Mouse (Mus musculus): ENCODE results near the gene Dhrs4. TPM values are rescaled to one million over a fixed set of nuclear protein-coding genes. Genes with fewer than 3 reads are reported as not detected.

Gene Dhrs4
- 9.0 and 11.6 TPM in 2 replicates for polyA plus RNA-seq (2012)

GRCm38 (mm10) chr14:55478651-55479599 is at the start of gene Dhrs4:
TSS of gene Dhrs4 (plus strand) at chr14:55478758.
- no peaks in the 10 kb centered on the region for H3K9me3 ChIP-seq (ENCODE audit: control insufficient read depth, low read length)
- peaks cover 39% of the 10 kb centered on the region for H3K4me1 ChIP-seq (ENCODE audit: control insufficient read depth)
- H3K27me3 ChIP-seq (ENCODE audit: control insufficient read depth), result no peaks in the 10 kb centered on the region

GRCm38 (mm10) chr14:55430255-55430654 is 48.3 kb upstream of the Dhrs4 start:
- Histone ChIP-seq H3K27me3 (ENCODE audit: control insufficient read depth) (no peaks in the 10 kb centered on the region), H3K36me3 (ENCODE audit: control insufficient read depth) (no peaks in the 10 kb centered on the region), H3K4me1 (ENCODE audit: control insufficient read depth) (peaks cover 5% of the 10 kb centered on the region; the same call in 1 of the 2 replicates), H3K9me3 (ENCODE audit: control insufficient read depth, low read length) (no peaks in the 10 kb centered on the region), H3K4me3 (replicated peaks) (no peak overlapping the region)
- no peak for TF ChIP-seq GATA1 (IDR thresholded peaks at IDR 0.05; ENCODE audit: low read length)
- no peak for TF ChIP-seq TAL1 (IDR thresholded peaks at IDR 0.05; ENCODE audit: low read length)

More at GRCm38 (mm10) chr14:55478651-55479599, at the start of gene Dhrs4:
- peak within 1 kb of the TSS; percentile 83 for H3K4me3 ChIP-seq (replicated peaks)
- no peak for TF ChIP-seq GATA1 (IDR thresholded peaks at IDR 0.05; ENCODE audit: low read length)
- no peak for TF ChIP-seq TAL1 (IDR thresholded peaks at IDR 0.05; ENCODE audit: low read length)
- H3K36me3 ChIP-seq (ENCODE audit: control insufficient read depth), result peaks cover 15% of the 10 kb centered on the region

- no peaks in the 10 kb centered on the region for H3K9me3 ChIP-seq (ENCODE audit: control insufficient read depth, low read length)
- no peak overlapping the region for H3K4me3 ChIP-seq (replicated peaks)
- no peaks in the 10 kb centered on the region for H3K36me3 ChIP-seq (ENCODE audit: control insufficient read depth)
- H3K27me3 ChIP-seq (ENCODE audit: control insufficient read depth), result no peaks in the 10 kb centered on the region
- H3K4me1 ChIP-seq (ENCODE audit: control insufficient read depth), result peaks cover 5% of the 10 kb centered on the region; the same call in 1 of the 2 replicates
- TF ChIP-seq GATA1 (IDR thresholded peaks at IDR 0.05; ENCODE audit: low read length) (no peak), TAL1 (IDR thresholded peaks at IDR 0.05; ENCODE audit: low read length) (no peak)
Measured at GRCm38 (mm10) chr14:55433052-55433451, 45.5 kb upstream of the Dhrs4 start.

GRCm38 (mm10) chr14:55434825-55435224 is 43.7 kb upstream of the Dhrs4 start:
- H3K4me3 ChIP-seq (replicated peaks), result no peak overlapping the region
- no peak for TF ChIP-seq TAL1 (IDR thresholded peaks at IDR 0.05; ENCODE audit: low read length)
- no peak for TF ChIP-seq GATA1 (IDR thresholded peaks at IDR 0.05; ENCODE audit: low read length)
- H3K36me3 ChIP-seq (ENCODE audit: control insufficient read depth), result no peaks in the 10 kb centered on the region
- no peaks in the 10 kb centered on the region for H3K27me3 ChIP-seq (ENCODE audit: control insufficient read depth)
- no peaks in the 10 kb centered on the region for H3K9me3 ChIP-seq (ENCODE audit: control insufficient read depth, low read length)
- H3K4me1 ChIP-seq (ENCODE audit: control insufficient read depth), result peaks cover 5% of the 10 kb centered on the region; the same call in 1 of the 2 replicates

- Histone ChIP-seq H3K27me3 (ENCODE audit: control insufficient read depth) (no peaks in the 10 kb centered on the region), H3K4me1 (ENCODE audit: control insufficient read depth) (no peaks in the 10 kb centered on the region), H3K9me3 (ENCODE audit: control insufficient read depth, low read length) (no peaks in the 10 kb centered on the region), H3K36me3 (ENCODE audit: control insufficient read depth) (no peaks in the 10 kb centered on the region), H3K4me3 (replicated peaks) (no peak overlapping the region)
- TF ChIP-seq GATA1 (IDR thresholded peaks at IDR 0.05; ENCODE audit: low read length) (no peak), TAL1 (IDR thresholded peaks at IDR 0.05; ENCODE audit: low read length) (no peak)
Measured at GRCm38 (mm10) chr14:55437118-55437517, 41.4 kb upstream of the Dhrs4 start.

GRCm38 (mm10) chr14:55438193-55438784 is 40.3 kb upstream of the Dhrs4 start:
- no peaks in the 10 kb centered on the region for H3K9me3 ChIP-seq (ENCODE audit: control insufficient read depth, low read length)
- no peaks in the 10 kb centered on the region for H3K4me1 ChIP-seq (ENCODE audit: control insufficient read depth)
- no peaks in the 10 kb centered on the region for H3K36me3 ChIP-seq (ENCODE audit: control insufficient read depth)
- TF ChIP-seq TAL1 (IDR thresholded peaks at IDR 0.05; ENCODE audit: low read length) (no peak), GATA1 (IDR thresholded peaks at IDR 0.05; ENCODE audit: low read length) (no peak)
- no peak overlapping the region for H3K4me3 ChIP-seq (replicated peaks)
- no peaks in the 10 kb centered on the region for H3K27me3 ChIP-seq (ENCODE audit: control insufficient read depth)

GRCm38 (mm10) chr14:55457693-55458092 is 20.9 kb upstream of the Dhrs4 start:
- Histone ChIP-seq H3K9me3 (ENCODE audit: control insufficient read depth, low read length) (peaks cover 5% of the 10 kb centered on the region), H3K36me3 (ENCODE audit: control insufficient read depth) (no peaks in the 10 kb centered on the region), H3K4me3 (replicated peaks) (no peak overlapping the region), H3K4me1 (ENCODE audit: control insufficient read depth) (no peaks in the 10 kb centered on the region), H3K27me3 (ENCODE audit: control insufficient read depth) (peaks cover 11% of the 10 kb centered on the region)
- no peak for TF ChIP-seq TAL1 (IDR thresholded peaks at IDR 0.05; ENCODE audit: low read length)
- no peak for TF ChIP-seq GATA1 (IDR thresholded peaks at IDR 0.05; ENCODE audit: low read length)

- Histone ChIP-seq H3K4me1 (ENCODE audit: control insufficient read depth) (no peaks in the 10 kb centered on the region), H3K4me3 (replicated peaks) (no peak overlapping the region), H3K27me3 (ENCODE audit: control insufficient read depth) (peaks cover 11% of the 10 kb centered on the region), H3K36me3 (ENCODE audit: control insufficient read depth) (no peaks in the 10 kb centered on the region), H3K9me3 (ENCODE audit: control insufficient read depth, low read length) (peaks cover 5% of the 10 kb centered on the region)
- TF ChIP-seq TAL1 (IDR thresholded peaks at IDR 0.05; ENCODE audit: low read length) (no peak), GATA1 (IDR thresholded peaks at IDR 0.05; ENCODE audit: low read length) (no peak)
Measured at GRCm38 (mm10) chr14:55458273-55458672, 20.3 kb upstream of the Dhrs4 start.

- Histone ChIP-seq H3K4me3 (replicated peaks) (no peak overlapping the region), H3K4me1 (ENCODE audit: control insufficient read depth) (no peaks in the 10 kb centered on the region), H3K36me3 (ENCODE audit: control insufficient read depth) (no peaks in the 10 kb centered on the region), H3K27me3 (ENCODE audit: control insufficient read depth) (peaks cover 11% of the 10 kb centered on the region), H3K9me3 (ENCODE audit: control insufficient read depth, low read length) (peaks cover 1% of the 10 kb centered on the region; the same call in 1 of the 2 replicates)
- TF ChIP-seq GATA1 (IDR thresholded peaks at IDR 0.05; ENCODE audit: low read length) (no peak), TAL1 (IDR thresholded peaks at IDR 0.05; ENCODE audit: low read length) (no peak)
Measured at GRCm38 (mm10) chr14:55458761-55459160, 19.8 kb upstream of the Dhrs4 start.

All from erythroblast, embryonic 14.5 days (primary cell).